Mouse (Mus musculus) C2C12 (cell line): ENCODE data around the gene Cryl1. TPM values are rescaled to one million over a fixed set of nuclear protein-coding genes. Genes with fewer than 3 reads are reported as not detected.

Source experiments
- H3K27me3 ChIP-seq: one replicate; pipeline ENCODE4 v1.6.1; 2011; ENCODE audit not compliant: control insufficient read depth, insufficient read depth, insufficient read length
- H3K36me3 ChIP-seq: one replicate; pipeline ENCODE4 v1.6.1; 2011; ENCODE audit not compliant: control insufficient read depth, insufficient read depth
- H3K4me3 ChIP-seq: one replicate; pipeline ENCODE4 v1.5.1; 2011; ENCODE audit warnings: mild to moderate bottlenecking, control low read depth; ENCODE audit not compliant: poor library complexity, insufficient read depth, severe bottlenecking
- H3K79me2 ChIP-seq: one replicate; pipeline ENCODE4 v1.6.1; 2011; ENCODE audit not compliant: control insufficient read depth, insufficient read depth
- H3K79me3 ChIP-seq: one replicate; pipeline ENCODE4 v1.6.1; 2011; ENCODE audit warnings: low read depth, control low read depth
- H3ac ChIP-seq: one replicate; pipeline ENCODE3; 2011; ENCODE audit warnings: low read depth; ENCODE audit not compliant: control insufficient read depth, insufficient read length
- CEBPB ChIP-seq: IDR thresholded peaks from one replicate; pipeline ENCODE4 v1.6.1; 2011; ENCODE audit warnings: low read depth, mild to moderate bottlenecking, control low read depth, moderate library complexity
- CTCF ChIP-seq: IDR thresholded peaks from one replicate; pipeline ENCODE4 v1.5.1; 2011; ENCODE audit not compliant: control insufficient read depth, insufficient read depth, insufficient read length
- FOSL1 ChIP-seq: IDR thresholded peaks from one replicate; pipeline ENCODE4 v1.8.0; 2011; ENCODE audit warnings: mild to moderate bottlenecking, low read length; ENCODE audit not compliant: poor library complexity, insufficient read depth, severe bottlenecking
- MAX ChIP-seq: IDR thresholded peaks from one replicate; pipeline ENCODE4 v1.6.1; 2011; ENCODE audit warnings: mild to moderate bottlenecking, control low read depth
- MYOD1 ChIP-seq: IDR thresholded peaks from one replicate; pipeline ENCODE4 v1.6.1; 2011; ENCODE audit warnings: low read depth; ENCODE audit not compliant: control insufficient read depth, insufficient read length
- MYOG ChIP-seq: IDR thresholded peaks from one replicate; pipeline ENCODE4 v1.6.1; 2011; ENCODE audit not compliant: control insufficient read depth, insufficient read length; ENCODE audit errors: extremely low read depth
- USF1 ChIP-seq: IDR thresholded peaks from one replicate; pipeline ENCODE4 v1.6.1; 2011; ENCODE audit warnings: low read depth, mild to moderate bottlenecking, control low read depth, moderate library complexity
- polyA plus RNA-seq: library from polyadenylated mRNA; unstranded; fragments of >200 nt; fragmentation: generic; extraction: Trizol; gene quantifications from one replicate; pipeline ENCODE4 v1.2.1, GENCODE M21; 2012; ENCODE audit warnings: missing spikeins

Gene Cryl1
- polyA plus RNA-seq, 1 experiment = 1.1 TPM

DNA sequence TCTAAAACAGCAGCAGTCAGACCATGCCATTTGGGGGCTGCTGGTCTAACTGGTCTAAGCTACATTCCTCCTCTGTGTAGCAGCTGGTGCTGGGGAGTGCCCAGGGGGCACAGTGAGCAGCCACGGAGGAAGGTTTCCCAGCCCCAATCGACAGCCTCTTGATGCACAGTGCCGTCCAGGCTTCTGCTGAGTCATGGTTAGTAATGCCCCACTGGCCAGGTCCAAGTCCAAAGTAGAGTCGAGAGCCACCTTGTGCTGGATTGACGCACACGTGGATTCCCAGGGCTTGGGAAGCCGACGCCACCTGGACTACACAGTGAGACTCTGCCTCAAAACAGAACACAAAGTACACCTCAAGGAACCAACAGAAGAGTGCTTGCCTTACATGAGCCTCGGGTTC is 21.4 kb downstream of the Cryl1 start:
- peaks cover 14% of the 10 kb centered on the region for H3K27me3 ChIP-seq
- no peaks in the 10 kb centered on the region for H3K79me3 ChIP-seq
- no peaks in the 10 kb centered on the region for H3K36me3 ChIP-seq
- H3K79me2 ChIP-seq = no peaks in the 10 kb centered on the region
- H3K4me3 ChIP-seq = no peak overlapping the region
- no peak for TF ChIP-seq CEBPB
- TF ChIP-seq CTCF = no peak
- TF ChIP-seq MYOG = no peak
- TF ChIP-seq MYOD1 = no peak
- TF ChIP-seq MAX = no peak
- TF ChIP-seq FOSL1 = no peak
- no peak for TF ChIP-seq USF1
- H3ac ChIP-seq = no peak overlapping the region

DNA sequence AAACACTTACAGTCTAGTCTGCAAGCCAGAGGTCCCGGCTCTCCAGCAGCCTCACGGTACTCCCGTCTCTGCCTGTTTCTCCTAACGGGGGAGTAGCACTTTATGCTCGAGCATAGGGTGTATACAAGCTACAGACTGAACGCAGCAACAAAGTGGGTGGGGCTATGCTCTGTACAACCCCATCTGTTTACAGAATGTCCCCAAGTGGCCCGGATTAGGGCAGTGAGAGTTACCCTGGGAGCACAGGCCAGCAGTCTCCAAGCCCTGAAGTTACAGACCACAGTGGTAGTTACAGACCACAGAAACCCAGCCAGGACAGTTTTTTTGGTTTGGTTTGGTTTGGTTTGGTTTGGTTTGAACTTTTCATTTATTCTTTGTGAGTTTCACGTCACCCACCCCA is 22.3 kb downstream of the Cryl1 start:
- Histone ChIP-seq H3K79me2 (no peaks in the 10 kb centered on the region), H3K36me3 (no peaks in the 10 kb centered on the region), H3K27me3 (peaks cover 6% of the 10 kb centered on the region), H3K4me3 (no peak overlapping the region), H3K79me3 (no peaks in the 10 kb centered on the region), H3ac (no peak overlapping the region)
- TF ChIP-seq CEBPB (no peak), MYOG (no peak), USF1 (no peak), MAX (no peak), MYOD1 (no peak), CTCF (no peak), FOSL1 (no peak)

DNA sequence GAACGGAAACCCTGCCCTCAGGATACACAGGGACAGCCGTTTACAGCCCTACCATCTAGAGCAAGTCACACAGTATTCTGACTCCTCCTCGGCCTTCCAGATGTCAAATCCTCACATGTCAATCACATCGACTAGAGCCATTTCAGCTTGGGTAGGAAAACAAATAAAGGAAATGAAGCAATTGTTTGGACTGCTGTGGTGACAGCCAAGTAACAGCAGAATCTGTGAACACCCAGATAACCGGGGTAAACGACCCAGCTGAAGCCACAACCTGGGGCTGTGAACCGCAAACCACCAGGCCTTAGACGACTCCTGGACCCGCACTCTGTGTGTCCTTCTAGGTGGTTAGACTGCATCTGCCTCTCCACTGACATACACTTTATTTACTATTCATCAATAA is 23.1 kb downstream of the Cryl1 start:
- Histone ChIP-seq H3K36me3 (no peaks in the 10 kb centered on the region), H3K4me3 (no peak overlapping the region), H3K27me3 (peaks cover 3% of the 10 kb centered on the region), H3K79me3 (no peaks in the 10 kb centered on the region), H3ac (no peak overlapping the region), H3K79me2 (no peaks in the 10 kb centered on the region)
- TF ChIP-seq USF1 (no peak), FOSL1 (no peak)

DNA sequence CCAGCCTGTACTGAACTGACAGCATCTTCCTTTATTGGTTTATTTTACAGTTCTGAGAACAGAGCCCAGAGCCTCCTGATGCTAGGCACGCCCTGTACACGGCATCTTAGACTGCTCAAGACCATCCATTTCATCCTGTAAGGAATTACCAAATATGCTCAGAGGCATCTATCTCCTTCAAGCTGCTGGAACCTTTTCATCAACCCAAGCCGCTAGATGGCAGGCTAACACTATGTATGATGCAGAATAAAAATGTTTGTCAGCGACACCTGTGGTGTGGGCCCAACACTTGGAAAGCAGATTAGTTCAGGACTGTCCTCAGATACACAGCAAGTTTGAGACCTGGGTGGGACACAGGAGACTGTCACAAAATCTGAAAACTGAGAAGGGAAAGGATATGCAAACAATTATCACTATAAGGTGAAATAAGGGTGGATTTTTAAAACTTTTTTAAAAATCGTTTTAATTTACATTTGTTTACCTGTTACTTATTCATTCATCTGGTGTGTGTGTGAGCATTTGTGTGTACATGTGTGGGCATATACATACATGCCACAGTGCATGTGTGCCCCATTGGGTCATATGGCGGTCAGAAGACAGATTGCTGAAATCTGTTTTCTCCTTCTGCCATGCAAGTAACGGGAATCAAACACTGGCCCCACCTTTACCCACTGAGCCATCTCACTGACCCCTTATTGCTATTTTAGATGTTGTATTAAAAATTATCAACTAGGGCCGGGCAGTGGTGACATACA is 25.8 kb downstream of the Cryl1 start:
- Histone ChIP-seq H3K4me3 (no peak overlapping the region), H3K36me3 (no peaks in the 10 kb centered on the region), H3ac (no peak overlapping the region), H3K27me3 (no peaks in the 10 kb centered on the region), H3K79me3 (no peaks in the 10 kb centered on the region), H3K79me2 (no peaks in the 10 kb centered on the region)
- TF ChIP-seq MYOD1 (no peak), FOSL1 (no peak), MYOG (no peak), CEBPB (no peak), CTCF (peak; percentile 18)

DNA sequence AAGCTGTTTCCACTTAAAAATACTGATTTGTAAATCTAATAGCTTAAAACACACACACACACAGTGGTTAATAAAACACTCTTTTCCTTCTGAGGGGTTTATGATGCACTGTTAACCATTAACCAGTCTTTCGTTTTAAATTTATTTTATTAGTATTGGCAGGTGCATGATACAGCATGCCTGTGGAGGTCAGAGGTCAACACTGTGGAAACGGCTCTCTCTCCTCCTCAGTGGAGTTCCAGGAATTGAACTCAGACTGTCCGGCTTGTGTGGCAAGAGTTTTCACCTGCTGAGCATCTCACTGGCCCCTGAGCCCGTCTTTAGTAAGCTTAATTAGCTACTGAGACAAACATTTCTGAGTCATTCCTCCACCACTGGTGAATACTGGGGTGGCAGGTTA is 31.0 kb downstream of the Cryl1 start:
- no peaks in the 10 kb centered on the region for H3K79me3 ChIP-seq
- H3K4me3 ChIP-seq = no peak overlapping the region
- H3K36me3 ChIP-seq = no peaks in the 10 kb centered on the region
- TF ChIP-seq MAX (no peak), USF1 (no peak), MYOD1 (no peak), CEBPB (no peak), MYOG (no peak), FOSL1 (no peak), CTCF (no peak)
- no peak overlapping the region for H3ac ChIP-seq
- H3K79me2 ChIP-seq = no peaks in the 10 kb centered on the region
- no peaks in the 10 kb centered on the region for H3K27me3 ChIP-seq

DNA sequence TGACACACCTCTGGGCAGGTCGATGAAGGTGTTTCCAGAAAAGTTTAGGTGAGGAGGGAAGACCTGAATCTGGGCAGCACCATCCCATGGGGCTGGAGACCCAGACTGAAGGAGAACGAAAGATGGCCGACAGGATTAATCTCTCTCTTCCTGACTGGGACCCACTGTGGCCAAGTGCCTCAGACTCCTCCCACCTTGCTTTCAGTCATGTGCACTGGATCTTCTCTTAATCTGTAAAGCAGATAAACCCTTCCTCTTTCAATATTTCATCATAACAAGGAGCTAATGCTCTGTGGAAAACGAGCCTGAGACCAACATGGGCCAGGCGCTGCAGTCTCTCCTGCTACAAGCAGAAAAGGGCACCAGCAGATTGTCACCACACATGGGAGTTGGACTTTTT is 31.6 kb downstream of the Cryl1 start:
- Histone ChIP-seq H3K4me3 (no peak overlapping the region), H3K36me3 (no peaks in the 10 kb centered on the region), H3ac (no peak overlapping the region), H3K79me3 (no peaks in the 10 kb centered on the region), H3K79me2 (no peaks in the 10 kb centered on the region), H3K27me3 (no peaks in the 10 kb centered on the region)
- TF ChIP-seq USF1 = no peak
- no peak for TF ChIP-seq MYOG
- no peak for TF ChIP-seq MYOD1
- TF ChIP-seq MAX = no peak
- TF ChIP-seq FOSL1 = no peak
- no peak for TF ChIP-seq CTCF
- no peak for TF ChIP-seq CEBPB
